Mouse (Mus musculus): Measurements from ENCODE around the gene Acp2.

Acp2 gene

GRCm38 (mm10) chr2:91256256-91257125, 53.8 kb downstream of the Acp2 start:
- no peak for DNase-seq (ENCODE audit: low read depth, low spot score)

- DNase-seq (ENCODE audit: low read depth, low spot score), result no peak
These were observed 54.7 kb downstream of the Acp2 start for GRCm38 (mm10) chr2:91257126-91257980.

- no peak for DNase-seq (ENCODE audit: low read depth, low spot score)
These were observed 55.4 kb downstream of the Acp2 start for GRCm38 (mm10) chr2:91258054-91258453.

- no peak for DNase-seq (ENCODE audit: low read depth, low spot score)
These were observed 56.1 kb downstream of the Acp2 start for GRCm38 (mm10) chr2:91258830-91259229.

- DNase-seq (ENCODE audit: low read depth, low spot score), result no peak
These were observed 56.8 kb downstream of the Acp2 start for GRCm38 (mm10) chr2:91259493-91259892.
